Mouse (Mus musculus) kidney, embryonic 16.5 days (tissue): ENCODE data around the gene Rcor3. TPM values are rescaled to one million over a fixed set of nuclear protein-coding genes. Genes with fewer than 3 reads are reported as not detected.
A peak's percentile ranks its signal among the peaks of the same experiment; 100 is the strongest.

Source experiments
- ATAC-seq: fragments of 200-750 bp; cut with Nextera tagmentation; 2 replicates; pipeline ENCODE4 v1.8.0; 2017; ENCODE audit warnings: moderate TSS enrichment; ENCODE audit not compliant: low FRiP score, low TSS enrichment
- H3K27ac ChIP-seq: fragments of 300-500 bp; sonication (generic); 2 replicates; pipeline ENCODE4 v1.5.1; 2014; ENCODE audit warnings: low read length
- H3K27me3 ChIP-seq: fragments of 300-500 bp; sonication (generic); 2 replicates; pipeline ENCODE4 v1.6.1; 2014; ENCODE audit warnings: low read length, control low read depth, mixed read lengths; ENCODE audit not compliant: insufficient read depth
- H3K36me3 ChIP-seq: fragments of 300-500 bp; sonication (generic); 2 replicates; pipeline ENCODE4 v1.6.1; 2014; ENCODE audit warnings: low read length, control low read depth, mixed read lengths; ENCODE audit not compliant: insufficient read depth
- H3K4me1 ChIP-seq: fragments of 300-500 bp; sonication (generic); 2 replicates; pipeline ENCODE4 v1.6.1; 2014; ENCODE audit warnings: low read length, control low read depth, mixed read lengths; ENCODE audit not compliant: insufficient read depth
- H3K4me2 ChIP-seq: fragments of 300-500 bp; sonication (generic); replicated peaks from 2 replicates; pipeline ENCODE4 v1.6.1; 2014; ENCODE audit warnings: low read depth, low read length
- H3K4me3 ChIP-seq: fragments of 300-500 bp; sonication (generic); 2 replicates; pipeline ENCODE4 v1.5.1; 2014; ENCODE audit warnings: mild to moderate bottlenecking, low read length
- H3K9ac ChIP-seq: fragments of 300-500 bp; sonication (generic); replicated peaks from 2 replicates; pipeline ENCODE4 v1.6.1; 2014; ENCODE audit warnings: low read length
- H3K9me3 ChIP-seq: fragments of 300-500 bp; sonication (generic); 2 replicates; pipeline ENCODE4 v1.6.1; 2016; ENCODE audit warnings: low read length, control low read depth
- WGBS: fragments of 180-500 bp; shearing (Covaris S2); extraction: QIAGEN DNeasy Blood & Tissue Kit; methylation state at CpG from one replicate; pipeline ENCODE4 v1.1.7; 2014; 5-methylcytosine and 5-hydroxymethylcytosine counted together
- polyA plus RNA-seq: library from polyadenylated mRNA; unstranded; fragments of >200 nt; fragmentation: Nextera tagmentation; extraction: Ambion mirVana; gene quantifications from 2 replicates; pipeline ENCODE4 v1.2.1, GENCODE M21; 2015

Rcor3 gene
- polyA plus RNA-seq, 1 experiment from 2014 or later: 26.3 TPM

GRCm38 (mm10) chr1:192088011-192088410 is 49.9 kb downstream of the Rcor3 start:
- H3K4me3 ChIP-seq: no peak overlapping the region
- no peaks in the 10 kb centered on the region for H3K27me3 ChIP-seq
- no peaks in the 10 kb centered on the region for H3K9me3 ChIP-seq
- H3K36me3 ChIP-seq: no peaks in the 10 kb centered on the region
- no peak overlapping the region for H3K27ac ChIP-seq
- H3K4me2 ChIP-seq: no peak overlapping the region
- H3K9ac ChIP-seq: no peak overlapping the region
- no peak for ATAC-seq
- H3K4me1 ChIP-seq: peaks cover 26% of the 10 kb centered on the region
- 67% methylated on average over 4 of the region's 4 CpGs for WGBS

GRCm38 (mm10) chr1:192087098-192087497 is 50.8 kb downstream of the Rcor3 start:
- H3K9ac ChIP-seq: no peak overlapping the region
- H3K36me3 ChIP-seq: peaks cover 1% of the 10 kb centered on the region; the same call in 1 of the 2 replicates
- H3K27me3 ChIP-seq: no peaks in the 10 kb centered on the region
- H3K4me1 ChIP-seq: peaks cover 26% of the 10 kb centered on the region
- H3K9me3 ChIP-seq: no peaks in the 10 kb centered on the region
- H3K4me2 ChIP-seq: no peak overlapping the region
- no peak overlapping the region for H3K27ac ChIP-seq
- H3K4me3 ChIP-seq: no peak overlapping the region
- no peak for ATAC-seq
- whole genome bisulfite sequencing: 70% methylated on average over 4 of the region's 4 CpGs

GRCm38 (mm10) chr1:192086279-192087037 is 51.4 kb downstream of the Rcor3 start:
- peak overlapping the region; percentile 43 for H3K27ac ChIP-seq
- H3K4me2 ChIP-seq: no peak overlapping the region
- H3K4me1 ChIP-seq: peaks cover 22% of the 10 kb centered on the region
- H3K9ac ChIP-seq: no peak overlapping the region
- H3K36me3 ChIP-seq: peaks cover 8% of the 10 kb centered on the region
- no peaks in the 10 kb centered on the region for H3K27me3 ChIP-seq
- H3K9me3 ChIP-seq: peaks cover 6% of the 10 kb centered on the region
- 75% methylated on average over 12 of the region's 12 CpGs for WGBS
- peak; percentile 35; the same call in 1 of the 2 replicates for ATAC-seq
- H3K4me3 ChIP-seq: no peak overlapping the region

- WGBS: 92% methylated on average over 10 of the region's 10 CpGs
- Histone ChIP-seq H3K9ac (no peak overlapping the region), H3K4me1 (peaks cover 11% of the 10 kb centered on the region), H3K4me3 (no peak overlapping the region), H3K9me3 (peaks cover 12% of the 10 kb centered on the region), H3K36me3 (peaks cover 12% of the 10 kb centered on the region), H3K27me3 (no peaks in the 10 kb centered on the region), H3K27ac (no peak overlapping the region), H3K4me2 (no peak overlapping the region)
- no peak for ATAC-seq
These were observed 52.6 kb downstream of the Rcor3 start for GRCm38 (mm10) chr1:192085218-192085617.

- ATAC-seq: no peak
- Histone ChIP-seq H3K4me3 (no peak overlapping the region), H3K36me3 (peaks cover 12% of the 10 kb centered on the region), H3K9me3 (peaks cover 12% of the 10 kb centered on the region), H3K4me1 (peaks cover 25% of the 10 kb centered on the region), H3K4me2 (no peak overlapping the region), H3K27ac (no peak overlapping the region), H3K27me3 (no peaks in the 10 kb centered on the region), H3K9ac (no peak overlapping the region)
- 85% methylated on average over 1 of the region's 1 CpGs for WGBS
These were observed 55.2 kb downstream of the Rcor3 start for GRCm38 (mm10) chr1:192082646-192083045.

GRCm38 (mm10) chr1:192081129-192081528 is 56.7 kb downstream of the Rcor3 start:
- no peaks in the 10 kb centered on the region for H3K27me3 ChIP-seq
- H3K36me3 ChIP-seq: peaks cover 12% of the 10 kb centered on the region
- 95% methylated on average over 2 of the region's 2 CpGs for WGBS
- peaks cover 12% of the 10 kb centered on the region for H3K9me3 ChIP-seq
- no peak overlapping the region for H3K4me3 ChIP-seq
- H3K4me2 ChIP-seq: no peak overlapping the region
- no peak overlapping the region for H3K27ac ChIP-seq
- peaks cover 30% of the 10 kb centered on the region for H3K4me1 ChIP-seq
- no peak for ATAC-seq
- no peak overlapping the region for H3K9ac ChIP-seq

GRCm38 (mm10) chr1:192079121-192079520 is 58.7 kb downstream of the Rcor3 start:
- Histone ChIP-seq H3K4me2 (no peak overlapping the region), H3K4me1 (peaks cover 44% of the 10 kb centered on the region), H3K4me3 (no peak overlapping the region), H3K9me3 (peaks cover 12% of the 10 kb centered on the region), H3K9ac (no peak overlapping the region), H3K27ac (peak overlapping the region; percentile 92), H3K36me3 (peaks cover 12% of the 10 kb centered on the region), H3K27me3 (no peaks in the 10 kb centered on the region)
- WGBS: 100% methylated on average over 1 of the region's 1 CpGs
- ATAC-seq: no peak

GRCm38 (mm10) chr1:192078406-192078805 is 59.5 kb downstream of the Rcor3 start:
- WGBS: 35% methylated on average over 3 of the region's 3 CpGs
- Histone ChIP-seq H3K4me3 (no peak overlapping the region), H3K27me3 (no peaks in the 10 kb centered on the region), H3K9me3 (peaks cover 12% of the 10 kb centered on the region), H3K27ac (peak overlapping the region; percentile 92), H3K36me3 (peaks cover 12% of the 10 kb centered on the region), H3K4me2 (no peak overlapping the region), H3K9ac (no peak overlapping the region), H3K4me1 (peaks cover 44% of the 10 kb centered on the region)
- ATAC-seq: peak; percentile 43; the same call in 1 of the 2 replicates

- Histone ChIP-seq H3K9me3 (peaks cover 11% of the 10 kb centered on the region), H3K4me2 (peak overlapping the region; percentile 18; the same call in 1 of the 2 replicates), H3K27ac (peak overlapping the region; percentile 92), H3K36me3 (peaks cover 9% of the 10 kb centered on the region), H3K27me3 (no peaks in the 10 kb centered on the region), H3K4me3 (no peak overlapping the region), H3K9ac (0 out of 2 replicates have a peak overlapping the region, but pooled peaks have one; percentile 4), H3K4me1 (peaks cover 44% of the 10 kb centered on the region)
- ATAC-seq: peak; percentile 66
These were observed 60.9 kb downstream of the Rcor3 start for GRCm38 (mm10) chr1:192076796-192077535.

- Histone ChIP-seq H3K4me3 (no peak overlapping the region), H3K9ac (no peak overlapping the region; the same call in 1 of the 2 replicates), H3K27me3 (no peaks in the 10 kb centered on the region), H3K27ac (peak overlapping the region; percentile 92; the same call in 1 of the 2 replicates), H3K9me3 (peaks cover 2% of the 10 kb centered on the region), H3K4me1 (peaks cover 47% of the 10 kb centered on the region), H3K4me2 (no peak overlapping the region), H3K36me3 (0 out of 2 replicates have a peak, but pooled peaks cover under 1% of the 10 kb centered on the region)
- 70% methylated on average over 4 of the region's 4 CpGs for WGBS
- ATAC-seq: no peak
These were observed 61.8 kb downstream of the Rcor3 start for GRCm38 (mm10) chr1:192076101-192076500.
